Mouse (Mus musculus): ENCODE results near the gene Slc25a48.

DNA sequence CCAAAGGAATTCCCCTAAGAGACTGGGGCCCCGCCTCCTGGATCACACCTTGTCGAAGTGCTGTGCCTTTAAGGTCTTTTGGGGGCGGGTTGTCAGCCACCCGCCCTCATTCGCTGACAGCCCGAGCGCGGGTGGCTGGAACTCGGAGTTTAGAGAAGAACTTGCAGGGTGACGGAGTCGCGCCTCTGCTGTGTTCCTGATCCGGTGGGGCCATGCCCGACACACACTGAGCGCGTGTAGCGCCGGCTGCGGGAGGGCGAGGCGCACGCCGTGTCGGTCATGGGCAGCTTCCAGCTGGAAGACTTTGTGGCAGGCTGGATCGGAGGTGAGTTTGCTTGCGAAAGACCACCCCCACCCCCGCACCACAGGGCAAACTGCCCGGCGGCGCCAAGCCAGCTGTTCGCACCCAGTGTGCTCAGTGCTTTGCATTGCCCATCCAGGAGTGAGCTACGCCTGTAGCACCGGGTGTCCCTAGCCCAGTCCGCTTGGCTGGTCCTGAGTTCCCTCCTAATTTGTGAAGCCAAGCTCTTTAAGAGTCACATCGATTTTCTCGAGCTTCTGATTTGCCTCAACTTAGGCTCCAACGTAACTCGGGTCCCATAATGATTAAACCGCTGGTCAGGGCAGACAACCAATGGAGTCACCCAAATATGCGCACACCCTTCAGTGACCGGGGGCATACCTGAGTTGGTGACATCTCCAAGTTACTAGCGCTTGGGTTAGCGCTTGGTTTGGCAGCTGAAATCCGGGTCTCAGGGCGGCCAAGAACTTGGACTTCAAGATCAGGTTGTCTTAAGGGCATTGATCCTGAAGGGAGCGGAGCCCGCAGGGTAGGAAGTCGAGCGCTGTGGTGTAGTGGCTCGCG, at the start of gene Slc25a48:
- TF ChIP-seq CTCF (IDR thresholded peaks at IDR 0.05; ENCODE audit: low read depth, low read length): no peak
- TF ChIP-seq TAL1 (conservative IDR thresholded peaks at IDR 0.05; ENCODE audit: low read depth, low read length): no peak
- TF ChIP-seq GATA1 (IDR thresholded peaks at IDR 0.05; ENCODE audit: borderline replicate concordance, low read length): no peak
